Mouse (Mus musculus) MEL (cell line): ENCODE results near the gene Lactbl1. TPM values are rescaled to one million over a fixed set of nuclear protein-coding genes. Genes with fewer than 3 reads are reported as not detected.

Source experiments
- DNase-seq: peaks from one replicate; pipeline ENCODE4 v3.0.0; 2011; ENCODE audit warnings: low read depth, low spot score
- H3K27ac ChIP-seq: 2 replicates; pipeline ENCODE4 v1.5.1; 2012; ENCODE audit warnings: low read depth, mild to moderate bottlenecking, control low read depth, low read length, moderate library complexity; ENCODE audit not compliant: control insufficient read depth
- H3K27me3 ChIP-seq, 2 experiments: fragments of 150-350 bp in 1 of 2; sonication (generic) in 1 of 2; 2 replicates each; pipeline ENCODE4 v1.6.1; 2012; ENCODE audit warnings: low read length in 2 of 2, mild to moderate bottlenecking in 2 of 2, improper control_type of control experiment in 1 of 2, moderate library complexity in 1 of 2; ENCODE audit not compliant: insufficient read depth in 2 of 2, control insufficient read depth in 1 of 2
- H3K36me3 ChIP-seq, 2 experiments: 2 replicates each; pipeline ENCODE4 v1.6.1; 2012 to 2014; ENCODE audit warnings: low read length in 2 of 2, improper control_type of control experiment in 1 of 2, inconsistent platforms in 1 of 2, mild to moderate bottlenecking in 1 of 2; ENCODE audit not compliant: insufficient read depth in 2 of 2, control insufficient read depth in 1 of 2
- H3K4me1 ChIP-seq, 2 experiments: fragments of 150-350 bp in 1 of 2; sonication (generic) in 1 of 2; 2 replicates each; pipeline ENCODE4 v1.6.1; 2012; ENCODE audit warnings: low read length in 2 of 2, improper control_type of control experiment in 1 of 2, mild to moderate bottlenecking in 1 of 2; ENCODE audit not compliant: insufficient read depth in 2 of 2, control insufficient read depth in 1 of 2
- H3K4me3 ChIP-seq, 2 experiments: fragments of 150-350 bp in 1 of 2; sonication (generic) in 1 of 2; 2 replicates each; pipeline ENCODE4 v1.5.1; 2012; ENCODE audit warnings: low read depth in 2 of 2, low read length in 2 of 2, mild to moderate bottlenecking in 2 of 2, moderate library complexity in 2 of 2, control low read depth in 1 of 2, improper control_type of control experiment in 1 of 2; ENCODE audit not compliant: control insufficient read depth in 1 of 2, insufficient read depth in 1 of 2
- H3K79me2 ChIP-seq: 2 replicates; pipeline ENCODE4 v1.6.1; 2012; ENCODE audit warnings: mild to moderate bottlenecking, low read length, moderate library complexity; ENCODE audit not compliant: control insufficient read depth, poor library complexity, insufficient read depth
- H3K9ac ChIP-seq: 2 replicates; pipeline ENCODE4 v1.6.1; 2012; ENCODE audit warnings: low read depth, mild to moderate bottlenecking, control low read depth, low read length, moderate library complexity; ENCODE audit not compliant: control insufficient read depth, poor library complexity, severe bottlenecking
- H3K9me3 ChIP-seq: fragments of 150-350 bp; sonication (generic); replicated peaks from 2 replicates; pipeline ENCODE4 v1.6.1; 2012; ENCODE audit warnings: mild to moderate bottlenecking, low read length, improper control_type of control experiment, moderate library complexity; ENCODE audit not compliant: insufficient read depth
- BHLHE40 ChIP-seq: IDR thresholded peaks from 2 replicates; pipeline ENCODE4 v1.6.1; 2012; ENCODE audit warnings: low read depth, mild to moderate bottlenecking, inconsistent platforms, low read length, improper control_type of control experiment, borderline replicate concordance
- CTCF ChIP-seq, 3 experiments: IDR thresholded peaks in 2 of 3; conservative IDR thresholded peaks in 1 of 3; 2 replicates each; pipeline ENCODE4 v1.5.1; 2011 to 2012; ENCODE audit warnings: low read length in 3 of 3, low read depth in 2 of 3, mild to moderate bottlenecking in 2 of 3, improper control_type of control experiment in 1 of 3, inconsistent platforms in 1 of 3, mixed read lengths in 1 of 3, moderate library complexity in 1 of 3; ENCODE audit not compliant: control insufficient read depth in 1 of 3, insufficient read depth in 1 of 3, poor library complexity in 1 of 3, severe bottlenecking in 1 of 3
- EP300 ChIP-seq, 2 experiments: IDR thresholded peaks; 2 replicates each; pipeline ENCODE4 v1.6.1; 2011; ENCODE audit warnings: improper control_type of control experiment in 2 of 2, low read length in 2 of 2, low read depth in 1 of 2, mild to moderate bottlenecking in 1 of 2
- GATA1 ChIP-seq: IDR thresholded peaks from 2 replicates; pipeline ENCODE4 v1.6.1; 2011; ENCODE audit warnings: low read depth, low read length, improper control_type of control experiment
- HCFC1 ChIP-seq: IDR thresholded peaks from 2 replicates; pipeline ENCODE4 v1.6.1; 2012; ENCODE audit warnings: low read depth, mild to moderate bottlenecking, inconsistent platforms, low read length, improper control_type of control experiment, moderate library complexity
- KAT2A ChIP-seq: conservative IDR thresholded peaks from 2 replicates; pipeline ENCODE4 v1.6.1; 2012; ENCODE audit warnings: low read depth, low read length, improper control_type of control experiment, inconsistent platforms
- MAX ChIP-seq: IDR thresholded peaks from 2 replicates; pipeline ENCODE4 v1.6.1; 2011; ENCODE audit warnings: low read length, improper control_type of control experiment
- MAZ ChIP-seq: IDR thresholded peaks from 2 replicates; pipeline ENCODE4 v1.6.1; 2012; ENCODE audit warnings: low read depth, mild to moderate bottlenecking, inconsistent platforms, low read length, improper control_type of control experiment
- MYB ChIP-seq: IDR thresholded peaks from 2 replicates; pipeline ENCODE4 v1.6.1; 2011; ENCODE audit warnings: mild to moderate bottlenecking, low read depth, low read length, improper control_type of control experiment
- MYC ChIP-seq: IDR thresholded peaks from 2 replicates; pipeline ENCODE4 v1.6.1; 2011; ENCODE audit warnings: low read depth, mild to moderate bottlenecking, low read length, improper control_type of control experiment, moderate library complexity
- NRF1 ChIP-seq: IDR thresholded peaks from 2 replicates; pipeline ENCODE4 v1.6.1; 2014; ENCODE audit warnings: low read depth, mild to moderate bottlenecking, inconsistent platforms, low read length, improper control_type of control experiment, moderate library complexity; ENCODE audit not compliant: poor library complexity, insufficient read depth, severe bottlenecking
- POLR2AphosphoS2 ChIP-seq: IDR thresholded peaks from 2 replicates; pipeline ENCODE4 v1.6.1; 2011; ENCODE audit warnings: low read length, improper control_type of control experiment
- POLR2AphosphoS5 ChIP-seq: IDR thresholded peaks from 2 replicates; pipeline ENCODE4 v1.6.1; 2012; ENCODE audit warnings: low read depth, borderline replicate concordance, mild to moderate bottlenecking, inconsistent platforms, low read length, moderate library complexity, mixed read lengths
- SIN3A ChIP-seq: IDR thresholded peaks from 2 replicates; pipeline ENCODE4 v1.6.1; 2012; ENCODE audit warnings: low read length, improper control_type of control experiment, inconsistent platforms
- SMC3 ChIP-seq: IDR thresholded peaks from 2 replicates; pipeline ENCODE4 v1.6.1; 2011; ENCODE audit warnings: low read depth, low read length, improper control_type of control experiment
- TAL1 ChIP-seq: IDR thresholded peaks from 2 replicates; pipeline ENCODE4 v1.6.1; 2012; ENCODE audit warnings: mild to moderate bottlenecking, inconsistent platforms, low read length, moderate library complexity, mixed read lengths
- TBP ChIP-seq: IDR thresholded peaks from 2 replicates; pipeline ENCODE4 v1.8.0; 2011; ENCODE audit warnings: low read depth, low read length, improper control_type of control experiment
- UBTF ChIP-seq: IDR thresholded peaks from 2 replicates; pipeline ENCODE4 v1.6.1; 2012; ENCODE audit warnings: low read depth, mild to moderate bottlenecking, inconsistent platforms, low read length, improper control_type of control experiment, moderate library complexity, borderline replicate concordance; ENCODE audit not compliant: insufficient read depth
- USF1 ChIP-seq: IDR thresholded peaks from 2 replicates; pipeline ENCODE4 v1.6.1; 2014; ENCODE audit warnings: low read depth, mild to moderate bottlenecking, inconsistent platforms, low read length, improper control_type of control experiment, moderate library complexity
- ZC3H11A ChIP-seq: IDR thresholded peaks from 2 replicates; pipeline ENCODE4 v1.6.1; 2012; ENCODE audit warnings: low read depth, mild to moderate bottlenecking, inconsistent platforms, low read length, improper control_type of control experiment
- ZKSCAN1 ChIP-seq: IDR thresholded peaks from 2 replicates; pipeline ENCODE4 v1.6.1; 2012; ENCODE audit warnings: low read depth, mild to moderate bottlenecking, inconsistent platforms, low read length, improper control_type of control experiment, moderate library complexity
- ZMIZ1 ChIP-seq: IDR thresholded peaks from 2 replicates; pipeline ENCODE4 v1.6.1; 2012; ENCODE audit warnings: low read depth, mild to moderate bottlenecking, inconsistent platforms, low read length, improper control_type of control experiment, moderate library complexity
- polyA plus RNA-seq, 2 experiments: library from polyadenylated mRNA; stranded (reverse) in 1 of 2; unstranded in 1 of 2; fragments of >175 nt in 1 of 2; fragments of >200 nt in 1 of 2; gene quantifications; 2 replicates each; pipeline versions ENCODE4 v1.2.1 to v1.2.4; 2012; ENCODE audit warnings: low replicate concordance in 2 of 2, low read depth in 1 of 2; ENCODE audit not compliant: insufficient read length in 2 of 2, insufficient read depth in 1 of 2, missing spikeins in 1 of 2
- total RNA-seq: library from RNA; depleted of rRNA; stranded (reverse); fragments of 300-350 nt; gene quantifications from 2 replicates; pipeline ENCODE4 v1.2.3, GENCODE M21; 2012

The Lactbl1 gene
- total and polyA plus RNA-seq, 3 experiments = not detected

- Histone ChIP-seq H3K79me2 (no peaks in the 10 kb centered on the region), H3K4me1 (no peaks in the 10 kb centered on the region), H3K36me3 (no peaks in the 10 kb centered on the region), H3K27me3 (peaks cover 0 to 4% of the 10 kb centered on the region in 2 experiments; a peak in 3 of 4 replicates), H3K9ac (no peak overlapping the region), H3K4me3 (no peak overlapping the region), H3K9me3 (no peaks in the 10 kb centered on the region), H3K27ac (no peak overlapping the region)
- DNase-seq = no peak
- no peak for TF ChIP-seq ZMIZ1
- TF ChIP-seq GATA1 = no peak
- TF ChIP-seq CTCF (IDR thresholded peaks at IDR 0.05 in 2 of 3, conservative IDR thresholded peaks at IDR 0.05 in 1 of 3; ENCODE audit: control insufficient read depth in 1 of 3, insufficient read depth in 1 of 3, low read depth in 2 of 3, low read length in 3 of 3, poor library complexity in 1 of 3, severe bottlenecking in 1 of 3) = no peak
- TF ChIP-seq TAL1 = no peak
- TF ChIP-seq KAT2A = no peak
Observed at GRCm38 (mm10) chr4:136636983-136637562, 14.7 kb downstream of the Lactbl1 start.

- no peaks in the 10 kb centered on the region for H3K36me3 ChIP-seq
- no peaks in the 10 kb centered on the region for H3K9me3 ChIP-seq
- H3K27me3 ChIP-seq = peaks cover 0 to 4% of the 10 kb centered on the region in 2 experiments; a peak in 3 of 4 replicates
- H3K9ac ChIP-seq = no peak overlapping the region
- no peak for DNase-seq
- H3K4me1 ChIP-seq = no peaks in the 10 kb centered on the region
- no peak overlapping the region for H3K4me3 ChIP-seq
- TF ChIP-seq ZKSCAN1 = no peak
- no peak for TF ChIP-seq UBTF
- TF ChIP-seq ZMIZ1 = no peak
- TF ChIP-seq KAT2A = no peak
- TF ChIP-seq GATA1 = no peak
- TF ChIP-seq TBP = no peak
- TF ChIP-seq MAX = no peak
- TF ChIP-seq BHLHE40 = no peak
- no peak for TF ChIP-seq USF1
- no peak for TF ChIP-seq EP300 (IDR thresholded peaks at IDR 0.05; ENCODE audit: low read depth in 1 of 2, low read length in 2 of 2)
- no peak for TF ChIP-seq HCFC1
- no peak for TF ChIP-seq ZC3H11A
- TF ChIP-seq SIN3A = no peak
- TF ChIP-seq MYB = no peak
- no peak for TF ChIP-seq POLR2AphosphoS2
- TF ChIP-seq MYC = no peak
- no peak for TF ChIP-seq MAZ
- TF ChIP-seq NRF1 = no peak
- TF ChIP-seq POLR2AphosphoS5 = no peak
- TF ChIP-seq SMC3 = no peak
- no peaks in the 10 kb centered on the region for H3K79me2 ChIP-seq
- H3K27ac ChIP-seq = no peak overlapping the region
Observed at GRCm38 (mm10) chr4:136637563-136638229, 15.3 kb downstream of the Lactbl1 start.
